Mouse (Mus musculus): Measurements from ENCODE around the gene Ntm. TPM values are rescaled to one million over a fixed set of nuclear protein-coding genes. Genes with fewer than 3 reads are reported as not detected.

Ntm gene
- polyA plus RNA-seq, 1 experiment from 2014 or later = 22.6 TPM

DNA sequence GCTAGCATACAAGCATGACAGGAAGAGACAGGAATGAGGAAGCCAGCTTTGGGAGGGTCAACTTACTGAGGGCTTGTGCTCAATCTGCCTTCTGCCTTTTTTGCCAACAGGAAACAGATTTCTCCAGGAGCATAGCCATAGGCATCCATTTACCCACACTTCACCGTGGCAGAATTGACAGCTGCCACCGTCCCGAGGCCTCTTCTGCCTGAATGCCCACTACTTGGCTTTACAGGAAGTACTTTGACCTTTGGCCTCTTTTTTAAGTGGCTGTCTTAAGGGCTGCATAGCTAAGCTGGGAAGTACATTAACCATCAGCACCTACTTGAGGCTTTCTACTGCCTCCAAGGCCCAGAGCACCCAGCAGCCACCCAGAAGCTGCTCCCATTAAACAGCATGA is 226.9 kb downstream of the Ntm start:
- no peaks in the 10 kb centered on the region for H3K9me3 ChIP-seq (ENCODE audit: control insufficient read depth, low read length)
- no peaks in the 10 kb centered on the region for H3K4me1 ChIP-seq (ENCODE audit: control insufficient read depth, insufficient read depth, low read length)
- no peak for ATAC-seq (ENCODE audit: insufficient read depth, low FRiP score, low TSS enrichment)
- no peak overlapping the region for H3K4me2 ChIP-seq (ENCODE audit: low read depth)
- H3K27me3 ChIP-seq (ENCODE audit: control insufficient read depth, insufficient read depth, low read length) = no peaks in the 10 kb centered on the region
- H3K27ac ChIP-seq (ENCODE audit: low read depth, low read length) = no peak overlapping the region
- no peak for DNase-seq (ENCODE audit: low spot score)
- H3K4me3 ChIP-seq (ENCODE audit: low read depth, low read length) = no peak overlapping the region
- 35% methylated on average over 3 of the region's 3 CpGs for WGBS
- H3K9ac ChIP-seq (ENCODE audit: low read length) = no peak overlapping the region
- no peaks in the 10 kb centered on the region for H3K36me3 ChIP-seq (ENCODE audit: control insufficient read depth, insufficient read depth, low read length)

DNA sequence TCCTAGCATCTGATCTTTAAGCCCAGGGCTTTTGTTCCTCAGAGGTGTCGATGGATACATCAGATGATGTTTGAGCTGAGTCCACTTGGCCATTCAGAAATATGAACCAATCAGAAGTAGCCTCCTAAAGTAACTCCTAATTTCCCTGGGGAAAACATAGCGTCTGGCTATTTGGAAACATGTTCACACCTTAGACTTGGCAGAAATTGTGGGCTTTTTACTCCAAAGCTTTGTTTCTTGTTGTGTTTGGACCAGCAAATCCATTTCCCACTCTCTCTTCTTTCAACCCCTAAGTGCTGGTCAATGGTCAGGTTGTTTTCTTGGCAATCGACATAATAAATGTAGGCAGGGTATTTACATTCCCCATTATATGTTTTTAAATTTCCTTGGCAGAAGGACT is 230.0 kb downstream of the Ntm start:
- Histone ChIP-seq H3K4me1 (ENCODE audit: control insufficient read depth, insufficient read depth, low read length) (no peaks in the 10 kb centered on the region), H3K9ac (ENCODE audit: low read length) (no peak overlapping the region), H3K36me3 (ENCODE audit: control insufficient read depth, insufficient read depth, low read length) (no peaks in the 10 kb centered on the region), H3K4me2 (ENCODE audit: low read depth) (no peak overlapping the region), H3K27me3 (ENCODE audit: control insufficient read depth, insufficient read depth, low read length) (no peaks in the 10 kb centered on the region), H3K27ac (ENCODE audit: low read depth, low read length) (no peak overlapping the region), H3K9me3 (ENCODE audit: control insufficient read depth, low read length) (no peaks in the 10 kb centered on the region), H3K4me3 (ENCODE audit: low read depth, low read length) (no peak overlapping the region)
- ATAC-seq (ENCODE audit: insufficient read depth, low FRiP score, low TSS enrichment) (no peak), DNase-seq (ENCODE audit: low spot score) (no peak)
- WGBS = 83% methylated on average over 3 of the region's 3 CpGs

DNA sequence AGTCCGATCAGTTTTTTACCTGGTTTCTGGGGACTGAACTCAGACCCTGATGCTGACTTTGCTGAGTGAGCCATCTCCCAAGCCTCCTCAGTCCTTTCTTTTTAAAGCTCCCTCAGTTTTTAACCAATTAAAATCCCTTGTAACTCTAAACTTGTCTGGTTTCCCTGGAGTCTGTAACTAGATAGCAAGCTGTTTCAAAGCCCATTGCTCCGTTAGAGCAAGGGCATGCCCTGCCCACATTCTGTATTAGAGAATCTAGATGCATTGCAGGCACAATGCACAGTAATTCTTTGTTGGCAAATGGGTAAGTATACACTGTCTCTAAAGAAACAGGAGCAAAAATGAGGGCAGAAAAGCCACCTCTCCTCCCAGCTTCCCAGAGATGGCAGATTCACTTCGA is 231.3 kb downstream of the Ntm start:
- no peak for DNase-seq (ENCODE audit: low spot score)
- no peak overlapping the region for H3K27ac ChIP-seq (ENCODE audit: low read depth, low read length)
- H3K9ac ChIP-seq (ENCODE audit: low read length) = no peak overlapping the region
- H3K4me3 ChIP-seq (ENCODE audit: low read depth, low read length) = no peak overlapping the region
- no peak for ATAC-seq (ENCODE audit: insufficient read depth, low FRiP score, low TSS enrichment)
- no peaks in the 10 kb centered on the region for H3K36me3 ChIP-seq (ENCODE audit: control insufficient read depth, insufficient read depth, low read length)
- H3K4me1 ChIP-seq (ENCODE audit: control insufficient read depth, insufficient read depth, low read length) = no peaks in the 10 kb centered on the region
- H3K4me2 ChIP-seq (ENCODE audit: low read depth) = no peak overlapping the region
- WGBS = 71% methylated on average over 3 of the region's 3 CpGs
- H3K27me3 ChIP-seq (ENCODE audit: control insufficient read depth, insufficient read depth, low read length) = no peaks in the 10 kb centered on the region
- no peaks in the 10 kb centered on the region for H3K9me3 ChIP-seq (ENCODE audit: control insufficient read depth, low read length)

DNA sequence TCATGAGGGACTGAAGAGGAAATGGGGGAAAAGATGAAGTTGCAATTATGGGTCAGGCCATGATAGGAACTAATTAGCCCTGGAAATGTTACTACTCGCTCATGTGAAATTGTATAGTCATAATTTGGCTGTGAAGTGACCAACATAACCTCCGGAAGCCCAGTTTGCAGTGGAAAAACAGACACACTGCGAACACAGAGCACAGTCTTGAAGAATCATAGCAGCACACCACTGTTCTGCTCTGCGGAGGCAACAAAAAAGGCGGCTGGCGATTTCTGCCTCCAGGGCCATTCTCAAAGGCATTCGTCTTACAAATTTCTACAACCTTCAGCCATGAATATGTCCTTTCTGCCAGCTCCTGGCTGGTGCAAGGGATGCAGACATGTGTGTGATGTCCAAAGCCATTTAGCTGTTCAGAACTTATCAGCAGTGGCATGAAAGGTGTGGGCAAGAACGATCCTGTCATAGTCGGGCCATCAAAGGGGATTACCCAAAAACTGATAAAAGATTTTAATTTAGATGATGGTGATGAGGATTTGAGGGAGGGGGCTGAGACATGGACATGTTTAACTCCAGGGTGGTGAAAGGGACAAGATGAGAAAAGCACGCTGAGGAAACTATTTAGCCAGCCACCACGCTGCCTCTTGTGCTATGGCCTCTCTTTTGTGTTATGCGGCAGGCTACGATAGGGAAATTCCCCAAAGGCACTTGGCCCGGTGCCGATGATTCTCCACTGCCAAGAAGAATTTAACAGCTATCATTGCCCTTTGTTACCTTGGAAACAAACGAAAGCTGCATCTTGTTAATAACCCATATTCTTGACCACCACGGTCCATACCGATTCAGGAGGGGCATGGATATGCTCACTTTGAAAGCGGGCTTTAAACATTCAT is 235.2 kb downstream of the Ntm start:
- Histone ChIP-seq H3K9ac (ENCODE audit: low read length) (no peak overlapping the region), H3K36me3 (ENCODE audit: control insufficient read depth, insufficient read depth, low read length) (no peaks in the 10 kb centered on the region), H3K4me3 (ENCODE audit: low read depth, low read length) (no peak overlapping the region), H3K27me3 (ENCODE audit: control insufficient read depth, insufficient read depth, low read length) (no peaks in the 10 kb centered on the region), H3K27ac (ENCODE audit: low read depth, low read length) (no peak overlapping the region), H3K9me3 (ENCODE audit: control insufficient read depth, low read length) (no peaks in the 10 kb centered on the region), H3K4me2 (ENCODE audit: low read depth) (no peak overlapping the region), H3K4me1 (ENCODE audit: control insufficient read depth, insufficient read depth, low read length) (no peaks in the 10 kb centered on the region)
- DNase-seq (ENCODE audit: low spot score) (no peak), ATAC-seq (ENCODE audit: insufficient read depth, low FRiP score, low TSS enrichment) (no peak)
- 80% methylated on average over 19 of the region's 19 CpGs for WGBS

DNA sequence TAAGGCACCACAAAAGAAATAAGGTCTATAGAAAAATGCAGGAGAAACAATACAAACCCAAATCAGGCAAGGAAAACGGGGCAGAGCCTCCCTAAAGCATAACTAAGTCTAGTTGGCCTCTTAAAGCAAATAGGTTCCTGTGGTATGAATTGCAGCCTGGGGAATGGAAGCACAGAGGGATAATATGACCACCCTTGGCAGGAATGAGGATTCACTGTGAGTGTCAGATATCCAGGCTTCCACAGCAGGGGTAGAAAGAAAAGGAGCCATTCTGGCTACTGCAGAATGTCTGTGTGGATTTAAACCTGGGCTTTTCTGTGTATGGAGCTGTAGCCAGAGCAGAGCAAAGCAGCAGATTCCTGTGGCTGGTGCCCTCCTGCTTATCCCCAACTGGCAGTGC is 241.5 kb downstream of the Ntm start:
- Histone ChIP-seq H3K4me2 (ENCODE audit: low read depth) (no peak overlapping the region), H3K9me3 (ENCODE audit: control insufficient read depth, low read length) (no peaks in the 10 kb centered on the region), H3K4me3 (ENCODE audit: low read depth, low read length) (no peak overlapping the region), H3K9ac (ENCODE audit: low read length) (no peak overlapping the region), H3K4me1 (ENCODE audit: control insufficient read depth, insufficient read depth, low read length) (no peaks in the 10 kb centered on the region), H3K27ac (ENCODE audit: low read depth, low read length) (no peak overlapping the region), H3K27me3 (ENCODE audit: control insufficient read depth, insufficient read depth, low read length) (no peaks in the 10 kb centered on the region), H3K36me3 (ENCODE audit: control insufficient read depth, insufficient read depth, low read length) (no peaks in the 10 kb centered on the region)
- ATAC-seq (ENCODE audit: insufficient read depth, low FRiP score, low TSS enrichment) (no peak), DNase-seq (ENCODE audit: low spot score) (no peak)
- 43% methylated on average over 1 of the region's 1 CpGs for WGBS

DNA sequence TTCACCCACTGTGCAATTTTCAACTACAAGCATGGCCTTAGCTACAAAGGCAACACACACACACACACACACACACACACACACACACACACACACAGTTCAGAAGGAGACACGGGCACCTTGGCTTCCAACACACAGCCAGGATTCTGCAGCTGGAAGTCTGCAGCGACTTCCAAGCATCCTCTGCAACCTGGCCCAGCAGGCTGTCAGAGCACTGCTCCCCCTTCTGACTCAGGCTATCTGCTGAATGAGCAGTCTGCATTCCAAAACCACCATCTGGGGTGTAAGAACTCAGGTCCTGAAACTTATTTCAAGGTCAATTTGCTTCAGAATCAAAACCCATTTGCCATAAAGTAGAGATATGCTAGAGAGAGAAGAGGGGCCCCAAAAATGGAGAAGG is 246.1 kb downstream of the Ntm start:
- H3K4me2 ChIP-seq (ENCODE audit: low read depth) = no peak overlapping the region
- H3K4me3 ChIP-seq (ENCODE audit: low read depth, low read length) = no peak overlapping the region
- ATAC-seq (ENCODE audit: insufficient read depth, low FRiP score, low TSS enrichment) = no peak
- no peak overlapping the region for H3K9ac ChIP-seq (ENCODE audit: low read length)
- WGBS = 68% methylated on average over 2 of the region's 2 CpGs
- DNase-seq (ENCODE audit: low spot score) = no peak
- no peaks in the 10 kb centered on the region for H3K4me1 ChIP-seq (ENCODE audit: control insufficient read depth, insufficient read depth, low read length)
- no peak overlapping the region for H3K27ac ChIP-seq (ENCODE audit: low read depth, low read length)
- no peaks in the 10 kb centered on the region for H3K36me3 ChIP-seq (ENCODE audit: control insufficient read depth, insufficient read depth, low read length)
- H3K27me3 ChIP-seq (ENCODE audit: control insufficient read depth, insufficient read depth, low read length) = no peaks in the 10 kb centered on the region
- no peaks in the 10 kb centered on the region for H3K9me3 ChIP-seq (ENCODE audit: control insufficient read depth, low read length)

DNA sequence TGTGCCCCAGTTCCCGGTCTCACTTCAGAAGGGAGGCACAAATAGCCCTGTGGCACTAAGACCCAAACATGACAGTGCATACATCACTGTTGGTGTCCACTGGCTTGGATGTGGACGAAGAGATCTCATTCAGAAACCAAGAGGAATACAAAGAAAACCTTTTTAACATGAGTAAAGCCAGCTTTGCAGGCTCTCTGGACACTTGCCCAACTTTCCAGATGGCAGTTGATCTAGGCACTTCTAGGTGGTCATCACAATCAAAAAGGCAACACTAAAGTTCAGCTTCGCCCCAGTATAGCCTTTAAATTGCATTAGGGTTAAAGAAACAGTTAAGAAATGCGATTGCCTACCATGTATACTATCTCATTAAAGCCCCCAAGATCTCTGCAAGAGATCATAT is 264.7 kb downstream of the Ntm start:
- DNase-seq (ENCODE audit: low spot score) = no peak
- no peaks in the 10 kb centered on the region for H3K27me3 ChIP-seq (ENCODE audit: control insufficient read depth, insufficient read depth, low read length)
- ATAC-seq (ENCODE audit: insufficient read depth, low FRiP score, low TSS enrichment) = no peak
- WGBS = 79% methylated on average over 4 of the region's 4 CpGs
- H3K4me2 ChIP-seq (ENCODE audit: low read depth) = no peak overlapping the region
- H3K4me1 ChIP-seq (ENCODE audit: control insufficient read depth, insufficient read depth, low read length) = no peaks in the 10 kb centered on the region
- H3K9ac ChIP-seq (ENCODE audit: low read length) = no peak overlapping the region
- no peaks in the 10 kb centered on the region for H3K36me3 ChIP-seq (ENCODE audit: control insufficient read depth, insufficient read depth, low read length)
- no peak overlapping the region for H3K4me3 ChIP-seq (ENCODE audit: low read depth, low read length)
- no peak overlapping the region for H3K27ac ChIP-seq (ENCODE audit: low read depth, low read length)
- no peaks in the 10 kb centered on the region for H3K9me3 ChIP-seq (ENCODE audit: control insufficient read depth, low read length)

DNA sequence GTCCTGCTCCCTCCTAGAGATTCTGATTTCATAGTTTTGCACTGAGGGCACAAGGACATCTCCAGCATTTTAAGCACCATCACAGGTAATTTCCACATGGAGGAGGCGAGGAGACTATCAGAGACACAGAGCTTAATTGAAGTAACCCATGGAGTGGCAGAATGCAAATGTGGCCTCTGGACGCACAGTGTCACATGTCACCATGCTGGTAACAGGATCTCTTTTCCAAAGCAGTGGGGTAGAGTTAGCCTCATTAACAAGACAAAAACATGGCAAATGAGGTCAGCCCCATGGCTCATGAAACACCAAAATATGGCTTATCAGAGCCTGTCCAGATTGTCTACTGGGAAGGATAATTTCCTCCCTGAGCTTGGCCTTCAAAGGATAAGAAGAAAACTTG is 268.8 kb downstream of the Ntm start:
- Histone ChIP-seq H3K27ac (ENCODE audit: low read depth, low read length) (no peak overlapping the region), H3K4me3 (ENCODE audit: low read depth, low read length) (no peak overlapping the region), H3K4me2 (ENCODE audit: low read depth) (no peak overlapping the region), H3K36me3 (ENCODE audit: control insufficient read depth, insufficient read depth, low read length) (no peaks in the 10 kb centered on the region), H3K4me1 (ENCODE audit: control insufficient read depth, insufficient read depth, low read length) (no peaks in the 10 kb centered on the region), H3K27me3 (ENCODE audit: control insufficient read depth, insufficient read depth, low read length) (no peaks in the 10 kb centered on the region), H3K9me3 (ENCODE audit: control insufficient read depth, low read length) (no peaks in the 10 kb centered on the region), H3K9ac (ENCODE audit: low read length) (no peak overlapping the region)
- DNase-seq (ENCODE audit: low spot score) = peak; percentile 13
- WGBS = 43% methylated on average over 2 of the region's 2 CpGs
- ATAC-seq (ENCODE audit: insufficient read depth, low FRiP score, low TSS enrichment) = no peak

DNA sequence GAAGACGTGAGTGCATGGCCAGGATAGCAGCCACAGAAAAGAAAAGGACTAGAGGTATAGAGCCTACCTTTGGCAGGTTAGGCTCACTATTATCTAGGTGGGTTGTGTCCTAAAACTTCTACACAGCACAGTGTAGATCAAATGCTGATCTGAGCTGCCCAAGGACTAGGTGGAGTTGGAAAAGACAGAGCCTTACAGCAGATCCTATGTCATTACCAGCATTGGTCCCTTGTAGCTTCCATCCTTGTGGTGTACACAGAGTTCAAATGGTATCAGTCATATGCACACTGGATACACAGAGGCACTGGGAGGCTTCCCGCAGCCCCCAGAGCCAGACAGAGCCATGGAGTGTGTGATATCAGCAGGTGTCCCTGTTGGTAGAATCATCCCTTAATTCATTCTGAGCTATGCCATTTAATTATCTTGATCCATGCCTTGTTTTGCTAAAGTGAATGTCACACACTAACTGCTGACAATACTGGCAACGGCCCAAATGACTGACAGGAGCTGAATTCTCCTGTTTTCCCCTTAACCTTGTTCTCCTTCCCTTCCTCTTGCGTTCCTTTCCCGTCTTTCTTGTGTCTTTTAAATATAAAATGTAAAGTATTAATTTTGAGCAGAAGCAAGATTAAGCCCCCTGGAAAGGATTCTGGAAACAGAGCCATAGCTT is 271.6 kb downstream of the Ntm start:
- Histone ChIP-seq H3K4me3 (ENCODE audit: low read depth, low read length) (no peak overlapping the region), H3K9ac (ENCODE audit: low read length) (no peak overlapping the region), H3K27me3 (ENCODE audit: control insufficient read depth, insufficient read depth, low read length) (no peaks in the 10 kb centered on the region), H3K4me1 (ENCODE audit: control insufficient read depth, insufficient read depth, low read length) (no peaks in the 10 kb centered on the region), H3K27ac (ENCODE audit: low read depth, low read length) (no peak overlapping the region), H3K9me3 (ENCODE audit: control insufficient read depth, low read length) (no peaks in the 10 kb centered on the region), H3K4me2 (ENCODE audit: low read depth) (no peak overlapping the region), H3K36me3 (ENCODE audit: control insufficient read depth, insufficient read depth, low read length) (no peaks in the 10 kb centered on the region)
- no peak for DNase-seq (ENCODE audit: low spot score)
- no peak for ATAC-seq (ENCODE audit: insufficient read depth, low FRiP score, low TSS enrichment)
- WGBS = 88% methylated on average over 5 of the region's 5 CpGs
